Mouse (Mus musculus) lung, postnatal 0 days (tissue): ENCODE measurements around the gene Gpank1. TPM values are rescaled to one million over a fixed set of nuclear protein-coding genes. Genes with fewer than 3 reads are reported as not detected.

Source experiments
- ATAC-seq: fragments of 200-750 bp; cut with Nextera tagmentation; 2 replicates; pipeline ENCODE4 v1.8.0; 2017; ENCODE audit warnings: moderate library complexity
- DNase-seq: peaks from one replicate; pipeline ENCODE4 v3.0.0-alpha.2; 2016; ENCODE audit warnings: low spot score
- H3K27ac ChIP-seq: fragments of 300-500 bp; sonication (generic); 2 replicates; pipeline ENCODE4 v1.5.1; 2014; ENCODE audit warnings: antibody characterized with exemption, mild to moderate bottlenecking, low read length, mixed read lengths
- H3K27me3 ChIP-seq: fragments of 300-500 bp; sonication (generic); replicated peaks from 2 replicates; pipeline ENCODE4 v1.6.1; 2014; ENCODE audit warnings: low read length, mixed read lengths; ENCODE audit not compliant: insufficient read depth
- H3K36me3 ChIP-seq: fragments of 300-500 bp; sonication (generic); 2 replicates; pipeline ENCODE4 v1.6.1; 2014; ENCODE audit warnings: low read length, mixed read lengths; ENCODE audit not compliant: insufficient read depth
- H3K4me1 ChIP-seq: fragments of 300-500 bp; sonication (generic); 2 replicates; pipeline ENCODE4 v1.6.1; 2014; ENCODE audit warnings: antibody characterized with exemption, low read depth, low read length, mixed read lengths; ENCODE audit not compliant: insufficient read depth
- H3K4me2 ChIP-seq: fragments of 300-500 bp; sonication (generic); replicated peaks from 2 replicates; pipeline ENCODE4 v1.6.1; 2014; ENCODE audit warnings: low read depth, mild to moderate bottlenecking, low read length, moderate library complexity, mixed read lengths
- H3K4me3 ChIP-seq: fragments of 300-500 bp; sonication (generic); 2 replicates; pipeline ENCODE4 v1.5.1; 2014; ENCODE audit warnings: low read depth, low read length
- H3K9ac ChIP-seq: fragments of 300-500 bp; sonication (generic); replicated peaks from 2 replicates; pipeline ENCODE4 v1.6.1; 2014; ENCODE audit warnings: low read depth, mild to moderate bottlenecking
- H3K9me3 ChIP-seq: fragments of 300-500 bp; sonication (generic); 2 replicates; pipeline ENCODE4 v1.6.1; 2016; ENCODE audit warnings: low read length, mixed read lengths
- CTCF ChIP-seq: IDR thresholded peaks from 2 replicates; pipeline ENCODE4 v1.5.1; 2016; ENCODE audit warnings: antibody characterized with exemption, mild to moderate bottlenecking
- EP300 ChIP-seq: IDR thresholded peaks from 2 replicates; pipeline ENCODE4 v1.6.1; 2016; ENCODE audit warnings: antibody characterized with exemption, mild to moderate bottlenecking, control low read depth
- WGBS: fragments of 180-500 bp; shearing (Covaris S2); extraction: QIAGEN DNeasy Blood & Tissue Kit; methylation state at CpG from one replicate; pipeline ENCODE4 v1.1.7; 2014; 5-methylcytosine and 5-hydroxymethylcytosine counted together
- polyA plus RNA-seq: library from polyadenylated mRNA; unstranded; fragments of >200 nt; fragmentation: Nextera tagmentation; extraction: Ambion mirVana; gene quantifications from 2 replicates; pipeline ENCODE4 v1.2.1, GENCODE M21; 2015

Gpank1 gene
- polyA plus RNA-seq, 1 experiment from 2014 or later: 18.5 TPM

DNA sequence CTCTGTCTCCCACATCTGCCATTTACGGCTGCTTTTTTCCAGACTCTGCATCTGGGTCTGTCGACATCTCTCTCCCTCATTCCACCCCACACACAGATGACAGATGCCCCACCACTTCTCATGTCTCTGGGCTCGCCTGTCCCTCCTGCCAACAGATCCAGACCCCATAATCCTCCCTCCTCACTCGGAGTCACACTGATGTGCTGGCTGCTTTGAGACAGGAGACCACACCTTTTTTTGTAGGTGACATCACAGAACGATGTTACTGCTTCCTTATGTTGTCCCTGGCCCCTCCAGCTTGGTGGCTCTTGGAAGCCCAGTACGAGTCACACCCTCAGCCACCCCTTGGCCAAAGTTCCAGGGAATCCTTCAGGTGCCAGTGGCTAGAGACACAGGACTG is 41.0 kb upstream of the Gpank1 start:
- no peak overlapping the region for H3K27ac ChIP-seq
- H3K4me1 ChIP-seq: no peaks in the 10 kb centered on the region
- DNase-seq (no peak), ATAC-seq (no peak)
- no peak overlapping the region for H3K4me2 ChIP-seq
- WGBS: 54% methylated on average over 6 of the region's 6 CpGs
- no peaks in the 10 kb centered on the region for H3K27me3 ChIP-seq
- TF ChIP-seq CTCF (no peak), EP300 (no peak)
- no peak overlapping the region for H3K9ac ChIP-seq
- no peaks in the 10 kb centered on the region for H3K36me3 ChIP-seq
- no peak overlapping the region for H3K4me3 ChIP-seq
- H3K9me3 ChIP-seq: no peaks in the 10 kb centered on the region

DNA sequence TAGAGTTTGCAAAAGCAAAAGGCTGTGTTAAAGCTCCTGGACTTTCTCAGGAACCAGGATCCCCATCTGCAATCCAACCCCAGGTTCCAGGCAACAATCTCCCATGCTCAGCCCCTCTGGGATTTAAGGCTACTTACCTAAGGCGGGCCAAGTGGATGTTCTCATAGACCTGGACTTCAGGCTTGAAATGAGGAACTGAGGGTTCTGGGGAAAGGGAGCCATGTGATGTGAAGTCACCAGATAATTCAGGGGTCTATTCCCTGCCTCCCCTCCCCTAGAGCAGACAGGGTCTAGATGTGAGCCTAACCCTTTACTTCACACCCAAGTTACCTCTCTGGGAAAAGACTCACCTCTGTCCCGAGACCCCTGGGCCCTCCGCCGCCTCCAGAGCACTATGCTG is 40.5 kb upstream of the Gpank1 start:
- Histone ChIP-seq H3K27ac (no peak overlapping the region), H3K4me2 (no peak overlapping the region), H3K27me3 (no peaks in the 10 kb centered on the region), H3K9ac (no peak overlapping the region), H3K9me3 (no peaks in the 10 kb centered on the region), H3K4me3 (no peak overlapping the region), H3K36me3 (no peaks in the 10 kb centered on the region), H3K4me1 (no peaks in the 10 kb centered on the region)
- ATAC-seq (no peak), DNase-seq (no peak)
- WGBS: 85% methylated on average over 4 of the region's 4 CpGs
- no peak for TF ChIP-seq EP300
- no peak for TF ChIP-seq CTCF

DNA sequence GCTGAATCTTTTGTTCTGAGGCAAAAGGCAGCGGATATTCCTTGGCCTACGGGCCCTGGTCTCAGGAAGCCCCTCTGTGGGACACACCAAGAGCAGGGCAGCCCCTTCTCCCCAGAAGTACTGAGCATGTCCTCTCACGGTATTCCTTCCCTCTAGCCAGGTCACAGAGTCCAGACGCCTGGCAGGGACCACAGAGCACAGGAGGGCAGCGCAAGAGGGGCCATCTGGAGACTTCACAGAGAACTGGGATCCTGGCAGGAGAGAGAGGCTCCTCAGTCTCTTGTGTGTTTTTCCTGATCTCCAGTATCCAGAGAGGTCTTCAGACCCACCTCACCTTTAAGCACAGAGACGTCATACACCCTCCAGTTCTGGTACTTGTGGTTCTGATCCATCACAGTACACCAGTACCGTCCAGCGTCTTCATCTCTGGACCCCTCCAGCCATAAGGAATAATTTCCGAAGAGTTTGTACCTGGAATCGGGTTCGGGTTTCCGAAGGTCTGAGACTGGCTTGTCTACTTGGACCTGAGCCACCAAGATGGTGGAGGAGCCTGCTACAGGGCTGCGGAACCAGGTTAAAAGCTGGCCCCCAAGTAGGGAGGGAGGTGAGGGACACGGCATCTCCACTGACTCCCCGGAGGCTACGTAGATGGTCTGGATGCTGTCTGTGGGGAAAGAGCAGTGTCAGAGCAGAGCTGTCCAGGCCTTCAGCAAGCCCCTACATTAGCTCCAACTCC is 38.2 kb upstream of the Gpank1 start:
- no peak for TF ChIP-seq CTCF
- no peak for TF ChIP-seq EP300
- H3K4me3 ChIP-seq: no peak overlapping the region

DNA sequence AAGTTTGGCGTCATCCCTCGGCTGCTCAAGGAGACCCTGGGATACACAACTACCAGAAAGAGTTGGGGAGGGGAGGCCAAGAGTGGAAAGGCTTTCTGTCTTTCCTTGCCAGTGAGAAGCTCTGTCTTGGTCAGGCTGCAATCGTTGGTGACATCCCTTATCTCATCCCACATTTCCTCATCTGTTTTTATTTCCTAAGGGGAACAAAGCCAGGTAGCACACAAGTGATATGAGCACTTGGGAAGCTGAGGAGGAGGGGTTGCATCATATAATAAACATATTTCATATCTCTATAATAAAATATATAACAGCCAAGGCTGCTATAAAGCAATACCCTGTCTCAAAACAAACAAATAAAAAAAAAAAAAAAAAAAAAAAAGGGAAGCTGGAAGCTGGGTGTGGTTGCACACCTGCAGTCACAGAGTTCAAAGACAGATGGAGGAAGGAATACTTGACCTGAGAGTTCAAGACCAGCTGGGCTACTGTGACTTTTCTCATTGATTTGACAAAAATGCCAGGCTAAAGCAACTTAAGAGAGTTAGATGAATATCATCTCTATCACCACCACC is 37.2 kb upstream of the Gpank1 start:
- H3K27ac ChIP-seq: no peak overlapping the region
- no peak for DNase-seq
- no peak overlapping the region for H3K9ac ChIP-seq
- H3K4me3 ChIP-seq: no peak overlapping the region
- ATAC-seq: no peak
- 54% methylated on average over 3 of the region's 3 CpGs for WGBS
- TF ChIP-seq CTCF (no peak), EP300 (no peak)
- no peaks in the 10 kb centered on the region for H3K9me3 ChIP-seq
- H3K4me1 ChIP-seq: no peaks in the 10 kb centered on the region
- H3K4me2 ChIP-seq: no peak overlapping the region
- no peaks in the 10 kb centered on the region for H3K27me3 ChIP-seq
- no peaks in the 10 kb centered on the region for H3K36me3 ChIP-seq

More for the DNA sequence above, 38.2 kb upstream of the Gpank1 start:
- Histone ChIP-seq H3K4me2 (no peak overlapping the region), H3K9ac (no peak overlapping the region), H3K4me1 (no peaks in the 10 kb centered on the region), H3K9me3 (no peaks in the 10 kb centered on the region), H3K27ac (no peak overlapping the region), H3K27me3 (no peaks in the 10 kb centered on the region), H3K36me3 (no peaks in the 10 kb centered on the region)
- DNase-seq: no peak
- 81% methylated on average over 16 of the region's 16 CpGs for WGBS
- ATAC-seq: no peak

DNA sequence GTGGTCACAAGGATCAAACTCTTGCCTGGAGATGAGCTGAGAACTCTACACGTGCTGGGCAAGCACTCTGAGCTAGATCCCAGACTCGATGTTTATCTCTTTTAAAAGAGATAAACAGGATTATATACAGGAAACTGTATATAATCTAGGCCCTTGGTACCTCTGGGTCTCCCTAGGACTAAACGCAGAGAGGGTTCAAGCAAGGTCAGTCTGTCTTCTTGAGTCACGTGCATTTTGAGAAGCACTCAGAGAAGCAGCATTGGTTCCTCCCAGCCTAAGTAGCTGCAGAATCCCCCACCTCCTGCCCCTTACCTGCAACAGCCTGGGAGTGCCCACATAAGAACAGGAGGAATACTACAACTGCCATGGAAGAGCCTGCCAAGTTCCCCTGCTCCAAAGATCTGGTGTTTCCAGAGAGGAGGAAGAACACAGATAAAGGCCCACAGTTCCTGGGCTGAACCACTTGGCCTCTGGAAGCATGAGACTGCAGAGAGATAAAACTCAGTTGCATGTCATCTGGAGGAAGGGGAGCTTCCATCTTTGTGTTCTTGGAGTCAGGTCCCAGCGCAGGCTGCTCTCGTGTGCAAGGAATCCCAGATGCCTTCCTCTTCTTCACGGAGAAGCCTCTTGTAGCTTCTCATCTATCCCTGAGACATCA is 35.9 kb upstream of the Gpank1 start, which contains the start of gene Ly6g6f:
Gene Ly6g6f (minus strand): TSS at position 403 of the 658 bp plus-strand sequence.
- DNase-seq: no peak
- 52% methylated on average over 7 of the region's 7 CpGs for WGBS

DNA sequence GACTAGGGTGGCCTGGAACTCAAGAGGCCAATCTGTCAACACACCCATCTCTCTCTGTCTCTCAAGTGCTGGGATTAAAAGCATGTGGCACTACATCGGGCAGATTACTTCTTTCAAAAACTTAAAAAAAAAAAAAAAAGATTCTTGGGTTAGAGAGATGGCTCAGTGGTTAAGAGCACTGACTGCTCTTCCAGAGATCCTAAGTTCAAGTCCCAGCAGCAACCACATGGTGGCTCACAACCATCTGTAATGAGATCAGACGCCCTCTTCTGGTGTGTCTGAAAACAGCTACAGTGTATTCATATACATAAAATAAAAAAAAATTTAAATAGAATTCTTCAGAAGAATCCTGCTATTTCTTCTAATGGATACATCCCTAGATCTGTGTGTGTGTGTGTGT is 33.1 kb upstream of the Gpank1 start:
- no peaks in the 10 kb centered on the region for H3K27me3 ChIP-seq
- H3K36me3 ChIP-seq: peaks cover 14% of the 10 kb centered on the region; the same call in 1 of the 2 replicates
- H3K4me1 ChIP-seq: no peaks in the 10 kb centered on the region
- no peak overlapping the region for H3K9ac ChIP-seq
- DNase-seq (no peak), ATAC-seq (no peak)
- no peak overlapping the region for H3K4me3 ChIP-seq
- H3K4me2 ChIP-seq: no peak overlapping the region
- no peaks in the 10 kb centered on the region for H3K9me3 ChIP-seq
- no peak overlapping the region for H3K27ac ChIP-seq
- 21% methylated on average over 2 of the region's 2 CpGs for WGBS
- TF ChIP-seq EP300 (no peak), CTCF (peak; percentile 58)

More for the DNA sequence above, 35.9 kb upstream of the Gpank1 start, which contains the start of gene Ly6g6f:
- H3K27me3 ChIP-seq: no peaks in the 10 kb centered on the region
- no peaks in the 10 kb centered on the region for H3K9me3 ChIP-seq
- H3K4me1 ChIP-seq: no peaks in the 10 kb centered on the region
- H3K4me2 ChIP-seq: no peak within 1 kb of the TSS
- H3K9ac ChIP-seq: no peak within 1 kb of the TSS
- H3K36me3 ChIP-seq: no peaks in the 10 kb centered on the region
- no peak for TF ChIP-seq CTCF
- TF ChIP-seq EP300: no peak
- ATAC-seq: no peak
- H3K27ac ChIP-seq: no peak within 1 kb of the TSS
- H3K4me3 ChIP-seq: no peak within 1 kb of the TSS
